Mouse (Mus musculus): ENCODE data around the gene Trip11.
A peak's percentile ranks its signal among the peaks of the same experiment; 100 is the strongest.
"Not testable (repeated sequence)": the region's sequence is repeated elsewhere in the genome, so short reads cannot be mapped to it uniquely, and the experiment has no call there.

Trip11 gene

GRCm38 (mm10) chr12:101912626-101913490, at the start of gene Trip11:
Trip11 (minus strand) TSS chr12:101913267.
- DNase-seq (ENCODE audit: low read depth, low spot score) = peak; percentile 62

GRCm38 (mm10) chr12:101958960-101959780, 46.1 kb upstream of the Trip11 start:
- not testable (repeated sequence) for DNase-seq (ENCODE audit: low read depth, low spot score)

- no peak for DNase-seq (ENCODE audit: low read depth, low spot score)
Observed at GRCm38 (mm10) chr12:101958556-101958955, 45.5 kb upstream of the Trip11 start.

- peak; percentile 86 for DNase-seq (ENCODE audit: low read depth, low spot score)
Observed at GRCm38 (mm10) chr12:101957942-101958544, 45.0 kb upstream of the Trip11 start, which contains the start of gene Atxn3. Atxn3 (minus strand) TSS chr12:101958246.

GRCm38 (mm10) chr12:101957079-101957941, 44.2 kb upstream of the Trip11 start:
- DNase-seq (ENCODE audit: low read depth, low spot score) = no peak

GRCm38 (mm10) chr12:101955821-101956220, 42.8 kb upstream of the Trip11 start:
- DNase-seq (ENCODE audit: low read depth, low spot score) = not testable (repeated sequence)

- no peak for DNase-seq (ENCODE audit: low read depth, low spot score)
Observed at GRCm38 (mm10) chr12:101948801-101949200, 35.7 kb upstream of the Trip11 start.

- DNase-seq (ENCODE audit: low read depth, low spot score) = no peak
Observed at GRCm38 (mm10) chr12:101947986-101948385, 34.9 kb upstream of the Trip11 start.

GRCm38 (mm10) chr12:101937572-101937971, 24.5 kb upstream of the Trip11 start:
- no peak for DNase-seq (ENCODE audit: low read depth, low spot score)

- DNase-seq (ENCODE audit: low read depth, low spot score) = no peak
Observed at GRCm38 (mm10) chr12:101935223-101935622, 22.2 kb upstream of the Trip11 start.

GRCm38 (mm10) chr12:101928423-101928822, 15.4 kb upstream of the Trip11 start:
- no peak for DNase-seq (ENCODE audit: low read depth, low spot score)

- DNase-seq (ENCODE audit: low read depth, low spot score) = no peak
Observed at GRCm38 (mm10) chr12:101922313-101922712, 9.2 kb upstream of the Trip11 start.

GRCm38 (mm10) chr12:101919847-101920246, 6.8 kb upstream of the Trip11 start:
- no peak for DNase-seq (ENCODE audit: low read depth, low spot score)

- no peak for DNase-seq (ENCODE audit: low read depth, low spot score)
Observed at GRCm38 (mm10) chr12:101917165-101917564, 4.1 kb upstream of the Trip11 start.

GRCm38 (mm10) chr12:101911346-101911745, 1.7 kb downstream of the Trip11 start:
- no peak for DNase-seq (ENCODE audit: low read depth, low spot score)

GRCm38 (mm10) chr12:101910360-101910759, 2.7 kb downstream of the Trip11 start:
- DNase-seq (ENCODE audit: low read depth, low spot score) = no peak

GRCm38 (mm10) chr12:101905817-101906216, 7.2 kb downstream of the Trip11 start:
- no peak for DNase-seq (ENCODE audit: low read depth, low spot score)

GRCm38 (mm10) chr12:101904906-101905305, 8.2 kb downstream of the Trip11 start:
- no peak for DNase-seq (ENCODE audit: low read depth, low spot score)

GRCm38 (mm10) chr12:101904170-101904569, 8.9 kb downstream of the Trip11 start:
- DNase-seq (ENCODE audit: low read depth, low spot score) = no peak

- no peak for DNase-seq (ENCODE audit: low read depth, low spot score)
Observed at GRCm38 (mm10) chr12:101899671-101900245, 13.3 kb downstream of the Trip11 start.

GRCm38 (mm10) chr12:101898966-101899365, 14.1 kb downstream of the Trip11 start:
- DNase-seq (ENCODE audit: low read depth, low spot score) = no peak
